Mouse (Mus musculus) E14TG2a.4 (cell line): ENCODE results near the gene Il34.

Experiments
- CTCF ChIP-seq: conservative IDR thresholded peaks from 2 replicates; pipeline ENCODE4 v1.5.1; 2014; ENCODE audit warnings: low read length
- NANOG ChIP-seq: IDR thresholded peaks from 2 replicates; pipeline ENCODE4 v1.6.1; 2014; ENCODE audit warnings: borderline replicate concordance, low read length, mixed read lengths

- TF ChIP-seq CTCF (no peak), NANOG (no peak)
These were observed 74.3 kb downstream of the Il34 start for GRCm38 (mm10) chr8:110731346-110731859.
